Mouse (Mus musculus): ENCODE measurements at regions not wholly inside any gene's neighbourhood (a gene's known extent, or its start where the extent isn't known, plus 50 kb on each side); places are given as distances from the start of the nearest gene placed in this dataset.

DNA sequence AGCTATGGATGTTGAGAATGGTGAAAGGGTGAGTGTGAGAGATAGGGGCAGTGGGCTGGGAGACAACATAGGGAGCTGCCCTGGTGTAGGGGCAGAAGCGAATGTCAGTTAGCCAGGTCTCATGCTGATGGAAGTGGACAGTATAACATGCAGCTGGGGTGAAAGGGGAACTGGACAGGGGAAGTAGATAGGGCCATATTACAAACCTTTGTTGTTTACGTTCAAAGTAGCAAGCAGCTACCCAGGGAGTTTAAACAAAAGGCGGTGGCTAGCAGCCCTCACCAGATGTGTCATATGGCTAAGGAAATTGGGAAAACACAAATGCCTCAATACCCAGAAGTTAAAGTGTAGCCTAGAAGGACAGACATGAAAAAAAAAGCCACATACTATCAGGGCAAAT, 301.8 kb upstream of the Id2 start:
- Histone ChIP-seq H3K36me3 (ENCODE audit: control insufficient read depth, insufficient read depth) (no peaks in the 10 kb centered on the region), H3K4me3 (ENCODE audit: low read depth, low read length) (no peak overlapping the region), H3K9ac (ENCODE audit: low read depth, low read length) (no peak overlapping the region), H3K27ac (ENCODE audit: low read length) (no peak overlapping the region), H3K9me3 (replicated peaks; ENCODE audit: control insufficient read depth, low read length) (no peaks in the 10 kb centered on the region), H3K27me3 (ENCODE audit: control insufficient read depth, insufficient read depth, low read depth, low read length) (no peaks in the 10 kb centered on the region), H3K4me1 (ENCODE audit: control insufficient read depth, low read depth, low read length) (no peaks in the 10 kb centered on the region), H3K4me2 (ENCODE audit: low read depth, low read length) (no peak overlapping the region)
- 38% methylated on average over 3 of the region's 3 CpGs for WGBS (ENCODE audit: insufficient replicate concordance)
- ATAC-seq (ENCODE audit: low read depth): no peak

DNA sequence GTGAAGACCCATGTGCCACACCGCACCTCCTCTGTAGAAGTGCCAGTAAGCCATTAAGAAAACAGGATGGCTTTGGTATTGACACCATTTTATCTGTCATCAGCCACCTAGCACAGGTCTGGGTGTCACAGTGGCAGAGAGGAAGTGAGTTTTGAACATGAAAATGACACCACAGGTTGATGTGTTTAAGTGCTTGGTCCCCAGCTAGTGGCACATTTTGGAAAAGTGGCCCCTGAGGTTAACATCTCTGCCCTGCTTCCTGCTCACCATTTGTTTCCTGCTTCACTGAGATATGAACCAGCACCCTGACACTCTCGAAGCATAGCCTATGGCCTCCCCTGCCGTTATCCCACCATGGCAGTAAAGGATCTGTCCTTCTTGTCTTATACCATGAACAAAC, 297.4 kb upstream of the Id2 start:
- Histone ChIP-seq H3K4me3 (ENCODE audit: low read depth, low read length) (no peak overlapping the region), H3K27ac (ENCODE audit: low read length) (no peak overlapping the region), H3K27me3 (ENCODE audit: control insufficient read depth, insufficient read depth, low read depth, low read length) (no peaks in the 10 kb centered on the region), H3K36me3 (ENCODE audit: control insufficient read depth, insufficient read depth) (no peaks in the 10 kb centered on the region), H3K4me1 (ENCODE audit: control insufficient read depth, low read depth, low read length) (no peaks in the 10 kb centered on the region), H3K9me3 (replicated peaks; ENCODE audit: control insufficient read depth, low read length) (no peaks in the 10 kb centered on the region), H3K9ac (ENCODE audit: low read depth, low read length) (no peak overlapping the region), H3K4me2 (ENCODE audit: low read depth, low read length) (no peak overlapping the region)
- 37% methylated on average over 3 of the region's 3 CpGs for WGBS (ENCODE audit: insufficient replicate concordance)
- ATAC-seq (ENCODE audit: low read depth): no peak

DNA sequence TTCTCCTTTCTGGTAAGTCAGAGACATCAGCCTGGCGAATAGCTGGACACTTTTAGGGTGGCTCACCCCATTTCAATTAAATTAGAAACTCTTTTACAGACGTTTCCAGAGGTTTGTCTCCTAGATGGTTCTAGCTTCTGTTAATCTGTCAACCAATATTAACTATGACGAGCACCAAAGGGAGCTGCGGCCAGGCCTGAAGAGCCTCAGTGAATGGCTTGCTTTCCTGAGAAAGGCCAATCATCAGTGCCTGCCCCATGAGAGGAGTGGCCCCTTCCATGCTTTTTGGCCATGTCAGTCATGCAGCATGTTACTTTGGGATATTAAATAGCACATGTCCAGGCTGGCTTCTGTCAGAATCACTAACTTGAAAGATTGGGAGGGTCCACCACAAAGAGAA, 296.6 kb upstream of the Id2 start:
- Histone ChIP-seq H3K9ac (ENCODE audit: low read depth, low read length) (no peak overlapping the region), H3K27me3 (ENCODE audit: control insufficient read depth, insufficient read depth, low read depth, low read length) (no peaks in the 10 kb centered on the region), H3K4me2 (ENCODE audit: low read depth, low read length) (no peak overlapping the region), H3K36me3 (ENCODE audit: control insufficient read depth, insufficient read depth) (no peaks in the 10 kb centered on the region), H3K4me3 (ENCODE audit: low read depth, low read length) (no peak overlapping the region), H3K9me3 (replicated peaks; ENCODE audit: control insufficient read depth, low read length) (no peaks in the 10 kb centered on the region), H3K27ac (ENCODE audit: low read length) (no peak overlapping the region), H3K4me1 (ENCODE audit: control insufficient read depth, low read depth, low read length) (no peaks in the 10 kb centered on the region)
- no peak for ATAC-seq (ENCODE audit: low read depth)
- WGBS (ENCODE audit: insufficient replicate concordance): 47% methylated on average over 4 of the region's 4 CpGs

DNA sequence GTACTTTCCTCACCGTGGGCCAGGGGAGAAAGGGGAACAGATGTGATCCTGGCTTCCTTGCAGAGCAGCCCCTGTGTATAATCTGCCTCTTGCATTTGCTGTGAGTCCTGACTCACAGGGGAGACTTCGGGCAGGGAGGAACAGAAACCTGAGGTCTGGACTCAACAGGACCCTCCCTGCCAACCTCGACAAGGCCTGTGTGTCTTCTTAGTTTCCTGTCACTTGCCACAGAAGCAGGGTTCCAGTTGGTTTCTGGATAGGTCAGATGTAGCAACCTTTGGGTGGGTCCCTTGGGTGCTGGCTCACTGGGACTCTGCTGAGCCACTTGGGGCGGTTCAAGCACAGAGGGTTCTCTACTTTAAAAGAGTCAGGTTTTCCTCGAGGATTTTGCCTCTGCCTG, 292.3 kb upstream of the Id2 start:
- Histone ChIP-seq H3K36me3 (ENCODE audit: control insufficient read depth, insufficient read depth) (no peaks in the 10 kb centered on the region), H3K9me3 (replicated peaks; ENCODE audit: control insufficient read depth, low read length) (no peaks in the 10 kb centered on the region), H3K27me3 (ENCODE audit: control insufficient read depth, insufficient read depth, low read depth, low read length) (no peaks in the 10 kb centered on the region), H3K4me2 (ENCODE audit: low read depth, low read length) (no peak overlapping the region), H3K27ac (ENCODE audit: low read length) (no peak overlapping the region), H3K4me1 (ENCODE audit: control insufficient read depth, low read depth, low read length) (no peaks in the 10 kb centered on the region), H3K9ac (ENCODE audit: low read depth, low read length) (no peak overlapping the region), H3K4me3 (ENCODE audit: low read depth, low read length) (no peak overlapping the region)
- WGBS (ENCODE audit: insufficient replicate concordance): 24% methylated on average over 5 of the region's 5 CpGs
- ATAC-seq (ENCODE audit: low read depth): no peak

DNA sequence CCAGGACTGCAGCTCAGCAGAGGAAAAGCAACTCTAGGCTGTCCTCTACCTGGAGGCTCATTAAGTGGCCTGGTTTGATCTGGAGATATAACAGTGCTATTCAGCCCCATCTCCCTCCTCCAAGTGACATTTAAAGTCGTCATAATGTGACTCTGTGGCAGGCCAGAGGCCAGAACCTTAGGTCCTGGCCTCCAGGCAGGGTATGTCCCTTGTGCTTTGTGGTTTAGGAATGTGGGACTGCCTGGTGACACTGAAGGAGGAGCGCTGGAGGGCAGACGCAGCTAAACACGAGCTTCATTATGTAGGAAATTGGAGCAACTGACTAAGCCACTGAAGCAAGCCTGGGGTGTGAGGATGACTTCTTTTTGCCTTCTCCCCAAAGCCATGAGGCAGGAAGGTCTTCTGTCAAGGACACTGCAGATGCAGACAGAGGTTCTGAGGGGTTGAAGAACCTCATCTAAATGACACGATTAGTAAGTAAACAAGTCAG, 290.9 kb upstream of the Id2 start:
- no peaks in the 10 kb centered on the region for H3K4me1 ChIP-seq (ENCODE audit: control insufficient read depth, low read depth, low read length)
- no peak overlapping the region for H3K4me3 ChIP-seq (ENCODE audit: low read depth, low read length)
- 49% methylated on average over 5 of the region's 5 CpGs for WGBS (ENCODE audit: insufficient replicate concordance)
- no peak overlapping the region for H3K27ac ChIP-seq (ENCODE audit: low read length)
- no peaks in the 10 kb centered on the region for H3K27me3 ChIP-seq (ENCODE audit: control insufficient read depth, insufficient read depth, low read depth, low read length)
- no peak for ATAC-seq (ENCODE audit: low read depth)
- H3K4me2 ChIP-seq (ENCODE audit: low read depth, low read length): no peak overlapping the region
- H3K9ac ChIP-seq (ENCODE audit: low read depth, low read length): no peak overlapping the region
- no peaks in the 10 kb centered on the region for H3K36me3 ChIP-seq (ENCODE audit: control insufficient read depth, insufficient read depth)
- H3K9me3 ChIP-seq (replicated peaks; ENCODE audit: control insufficient read depth, low read length): no peaks in the 10 kb centered on the region

DNA sequence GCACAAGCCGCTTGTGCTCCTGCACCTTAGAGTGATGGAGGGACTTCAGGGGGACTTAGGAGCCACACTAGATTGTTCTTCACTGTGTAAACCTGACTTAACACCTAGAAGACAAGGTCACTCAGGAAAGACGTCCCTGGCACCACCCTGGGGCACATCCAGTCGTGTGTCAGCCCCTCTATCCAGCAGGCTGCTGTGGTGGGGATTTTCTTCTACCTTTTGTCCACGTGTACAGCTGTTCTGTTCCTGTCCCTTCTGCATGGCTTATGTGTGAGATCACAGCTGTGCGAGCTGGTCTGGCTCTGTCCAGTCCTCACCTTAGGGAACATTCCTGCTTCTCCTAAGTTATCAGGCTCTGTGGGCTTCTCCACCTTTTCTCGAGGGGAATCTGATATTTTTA, 286.0 kb upstream of the Id2 start:
- Histone ChIP-seq H3K27me3 (ENCODE audit: control insufficient read depth, insufficient read depth, low read depth, low read length) (no peaks in the 10 kb centered on the region), H3K27ac (ENCODE audit: low read length) (no peak overlapping the region), H3K4me2 (ENCODE audit: low read depth, low read length) (no peak overlapping the region), H3K9ac (ENCODE audit: low read depth, low read length) (no peak overlapping the region), H3K36me3 (ENCODE audit: control insufficient read depth, insufficient read depth) (no peaks in the 10 kb centered on the region), H3K9me3 (replicated peaks; ENCODE audit: control insufficient read depth, low read length) (no peaks in the 10 kb centered on the region), H3K4me1 (ENCODE audit: control insufficient read depth, low read depth, low read length) (no peaks in the 10 kb centered on the region), H3K4me3 (ENCODE audit: low read depth, low read length) (no peak overlapping the region)
- 51% methylated on average over 6 of the region's 6 CpGs for WGBS (ENCODE audit: insufficient replicate concordance)
- ATAC-seq (ENCODE audit: low read depth): no peak

DNA sequence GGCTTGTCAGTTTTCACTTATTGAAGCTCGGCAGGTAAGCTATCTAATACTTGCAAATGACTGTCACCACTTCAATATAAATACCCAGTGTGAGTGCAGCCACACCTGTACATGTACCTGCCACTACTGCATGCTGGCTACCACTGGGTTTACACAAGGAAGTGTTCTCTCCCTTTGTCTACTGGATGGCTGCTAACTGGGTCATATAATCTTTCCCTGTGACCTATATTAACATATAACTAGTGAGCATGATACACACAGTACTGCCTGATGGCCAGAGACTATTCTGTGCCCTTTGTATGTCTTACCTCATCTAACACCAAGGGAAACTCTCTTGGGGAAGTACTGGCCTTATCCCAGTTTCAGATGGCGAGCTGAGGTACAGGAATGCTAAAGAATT, 285.5 kb upstream of the Id2 start:
- Histone ChIP-seq H3K9me3 (replicated peaks; ENCODE audit: control insufficient read depth, low read length) (no peaks in the 10 kb centered on the region), H3K4me1 (ENCODE audit: control insufficient read depth, low read depth, low read length) (no peaks in the 10 kb centered on the region), H3K4me2 (ENCODE audit: low read depth, low read length) (no peak overlapping the region), H3K36me3 (ENCODE audit: control insufficient read depth, insufficient read depth) (no peaks in the 10 kb centered on the region), H3K9ac (ENCODE audit: low read depth, low read length) (no peak overlapping the region), H3K27me3 (ENCODE audit: control insufficient read depth, insufficient read depth, low read depth, low read length) (no peaks in the 10 kb centered on the region), H3K27ac (ENCODE audit: low read length) (no peak overlapping the region), H3K4me3 (ENCODE audit: low read depth, low read length) (no peak overlapping the region)
- WGBS (ENCODE audit: insufficient replicate concordance): 57% methylated on average over 2 of the region's 2 CpGs
- ATAC-seq (ENCODE audit: low read depth): no peak

DNA sequence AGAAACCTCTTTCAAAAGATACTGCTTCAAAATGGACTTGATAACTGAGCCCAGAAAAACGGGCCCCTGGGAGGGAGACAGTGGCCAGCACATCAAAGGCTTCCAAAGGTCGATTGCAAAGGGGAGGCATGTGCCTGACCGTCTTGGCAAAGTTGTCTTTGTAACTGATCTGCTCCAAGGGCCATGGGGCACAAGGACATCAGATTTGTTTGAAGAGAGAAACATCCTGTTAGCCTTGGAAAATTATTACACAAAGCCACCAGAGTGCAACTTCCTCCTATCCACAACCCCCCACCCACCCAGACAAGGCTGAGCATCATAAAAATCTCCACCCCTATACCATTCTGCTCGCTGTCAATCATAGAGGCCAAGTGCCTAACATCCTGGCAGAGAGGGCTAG, 284.7 kb upstream of the Id2 start:
- Histone ChIP-seq H3K4me2 (ENCODE audit: low read depth, low read length) (no peak overlapping the region), H3K9ac (ENCODE audit: low read depth, low read length) (no peak overlapping the region), H3K9me3 (replicated peaks; ENCODE audit: control insufficient read depth, low read length) (no peaks in the 10 kb centered on the region), H3K4me3 (ENCODE audit: low read depth, low read length) (no peak overlapping the region), H3K36me3 (ENCODE audit: control insufficient read depth, insufficient read depth) (no peaks in the 10 kb centered on the region), H3K27ac (ENCODE audit: low read length) (no peak overlapping the region), H3K27me3 (ENCODE audit: control insufficient read depth, insufficient read depth, low read depth, low read length) (no peaks in the 10 kb centered on the region), H3K4me1 (ENCODE audit: control insufficient read depth, low read depth, low read length) (no peaks in the 10 kb centered on the region)
- 28% methylated on average over 4 of the region's 4 CpGs for WGBS (ENCODE audit: insufficient replicate concordance)
- no peak for ATAC-seq (ENCODE audit: low read depth)

DNA sequence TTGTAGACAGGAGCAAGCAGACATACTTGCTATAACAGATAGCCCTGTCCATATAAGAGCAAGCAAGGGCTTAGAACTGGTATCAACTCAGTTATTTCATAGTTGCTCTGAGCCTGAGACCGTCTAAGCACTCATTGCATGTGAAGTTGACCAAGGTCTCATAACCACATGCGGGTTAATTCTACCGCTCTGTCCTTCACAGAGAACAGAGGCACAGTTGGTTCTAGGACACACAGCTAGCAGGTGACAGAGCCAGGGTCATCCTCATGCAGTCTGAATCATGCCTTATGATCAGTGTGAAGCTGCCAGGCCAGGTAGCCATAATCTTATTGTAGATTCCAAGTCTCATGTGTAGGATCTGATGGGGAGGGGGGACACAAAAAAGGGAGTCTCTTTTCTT, 283.1 kb upstream of the Id2 start:
- Histone ChIP-seq H3K9me3 (replicated peaks; ENCODE audit: control insufficient read depth, low read length) (no peaks in the 10 kb centered on the region), H3K27me3 (ENCODE audit: control insufficient read depth, insufficient read depth, low read depth, low read length) (no peaks in the 10 kb centered on the region), H3K4me1 (ENCODE audit: control insufficient read depth, low read depth, low read length) (no peaks in the 10 kb centered on the region), H3K36me3 (ENCODE audit: control insufficient read depth, insufficient read depth) (no peaks in the 10 kb centered on the region), H3K27ac (ENCODE audit: low read length) (no peak overlapping the region), H3K4me2 (ENCODE audit: low read depth, low read length) (no peak overlapping the region), H3K9ac (ENCODE audit: low read depth, low read length) (no peak overlapping the region), H3K4me3 (ENCODE audit: low read depth, low read length) (no peak overlapping the region)
- no peak for ATAC-seq (ENCODE audit: low read depth)
- WGBS (ENCODE audit: insufficient replicate concordance): 81% methylated on average over 3 of the region's 3 CpGs

DNA sequence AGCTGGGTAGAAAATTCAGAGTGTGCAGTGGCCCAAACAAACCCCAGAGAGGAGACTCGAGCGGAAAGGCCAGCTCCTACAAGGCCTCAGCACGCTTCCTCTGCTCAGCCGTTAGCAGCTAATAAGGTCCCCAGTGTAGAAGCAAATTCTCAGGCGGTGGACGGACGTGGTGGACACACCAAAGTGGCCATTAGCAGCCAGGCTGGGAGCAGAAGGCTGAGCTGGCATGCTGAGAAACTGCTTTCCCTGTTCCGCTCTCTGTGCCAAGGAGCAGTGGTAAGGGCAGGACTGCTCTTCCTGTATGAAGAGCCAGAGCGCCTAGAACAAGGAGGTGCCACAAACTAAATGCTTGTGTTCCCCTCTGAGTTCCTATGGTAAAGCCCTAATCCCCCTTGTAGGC, 282.1 kb upstream of the Id2 start:
- H3K27ac ChIP-seq (ENCODE audit: low read length): no peak overlapping the region
- H3K9me3 ChIP-seq (replicated peaks; ENCODE audit: control insufficient read depth, low read length): no peaks in the 10 kb centered on the region
- H3K4me2 ChIP-seq (ENCODE audit: low read depth, low read length): no peak overlapping the region
- 69% methylated on average over 9 of the region's 9 CpGs for WGBS (ENCODE audit: insufficient replicate concordance)
- H3K4me1 ChIP-seq (ENCODE audit: control insufficient read depth, low read depth, low read length): no peaks in the 10 kb centered on the region
- H3K9ac ChIP-seq (ENCODE audit: low read depth, low read length): no peak overlapping the region
- H3K27me3 ChIP-seq (ENCODE audit: control insufficient read depth, insufficient read depth, low read depth, low read length): no peaks in the 10 kb centered on the region
- H3K36me3 ChIP-seq (ENCODE audit: control insufficient read depth, insufficient read depth): no peaks in the 10 kb centered on the region
- no peak overlapping the region for H3K4me3 ChIP-seq (ENCODE audit: low read depth, low read length)
- ATAC-seq (ENCODE audit: low read depth): no peak
